Mouse (Mus musculus): Measurements from ENCODE around the gene Ncs1. TPM values are rescaled to one million over a fixed set of nuclear protein-coding genes. Genes with fewer than 3 reads are reported as not detected.

Ncs1 gene
- polyA plus RNA-seq, 2 experiments, result 20.5 to 45.1 TPM

DNA sequence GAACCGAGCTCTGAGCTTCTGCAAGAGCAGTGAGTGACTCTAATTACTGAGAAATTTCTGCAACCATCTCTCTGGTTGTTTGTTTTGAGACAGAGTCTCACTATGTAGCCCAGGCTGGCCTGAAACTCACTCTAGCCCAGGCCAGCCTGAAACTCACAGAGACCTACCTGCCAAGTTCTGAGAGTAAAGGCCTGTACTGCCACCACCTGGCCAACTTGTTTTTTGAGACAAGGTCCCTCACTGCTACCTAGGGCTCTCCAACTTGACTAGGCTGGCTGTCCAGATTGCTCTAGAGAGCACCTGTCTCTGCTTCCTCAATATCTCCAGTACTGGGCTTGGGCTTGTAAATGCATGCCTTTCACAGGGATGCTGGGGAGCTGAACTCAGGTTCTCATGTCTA is 25.4 kb downstream of the Ncs1 start:
- H3K36me3 ChIP-seq (ENCODE audit: control insufficient read depth, insufficient read depth, low read length), result peaks cover 4% of the 10 kb centered on the region; the same call in 1 of the 2 replicates
- no peaks in the 10 kb centered on the region for H3K27me3 ChIP-seq (ENCODE audit: control insufficient read depth, insufficient read depth, low read length)
- H3K9me3 ChIP-seq (ENCODE audit: control insufficient read depth, low read length), result no peaks in the 10 kb centered on the region
- no peak overlapping the region for H3K27ac ChIP-seq (replicated peaks; ENCODE audit: low read depth, low read length)
- no peak overlapping the region for H3K4me3 ChIP-seq (replicated peaks; ENCODE audit: low read length)
- TF ChIP-seq POLR2A (IDR thresholded peaks at IDR 0.05; ENCODE audit: borderline replicate concordance, extremely low read depth, insufficient read depth, insufficient read length), result no peak
- H3K4me1 ChIP-seq (ENCODE audit: control insufficient read depth, insufficient read depth, low read length), result 0 out of 2 replicates have a peak, but pooled peaks cover 4% of the 10 kb centered on the region
- WGBS, result 82% methylated on average over 1 of the region's 1 CpGs
- no peak overlapping the region for H3K4me2 ChIP-seq (replicated peaks; ENCODE audit: low read depth, low read length, severe bottlenecking)
- no peak overlapping the region for H3K9ac ChIP-seq (ENCODE audit: low read depth, low read length, severe bottlenecking)
- DNase-seq (ENCODE audit: low spot score) (no peak), ATAC-seq (ENCODE audit: low FRiP score, low read depth) (no peak)

DNA sequence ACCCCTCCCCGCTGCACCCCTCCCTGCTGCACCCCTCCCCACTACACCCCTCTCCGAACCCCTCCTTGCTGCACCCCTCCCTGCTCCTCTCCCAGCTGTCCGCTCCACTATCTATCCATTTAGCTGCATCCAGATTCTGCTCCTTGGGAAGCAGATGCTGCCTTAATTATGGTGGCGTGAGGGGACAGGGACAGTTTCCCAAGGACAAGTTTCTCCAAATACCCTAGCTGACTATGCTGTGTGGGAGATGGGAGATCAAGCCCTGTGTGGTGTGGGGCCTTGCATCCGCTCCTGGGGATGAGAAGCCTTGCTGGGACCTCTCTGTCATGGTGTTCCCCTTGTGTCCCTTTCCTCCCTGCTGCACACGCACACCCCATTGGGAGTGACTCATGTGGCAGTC is 29.4 kb downstream of the Ncs1 start:
- Histone ChIP-seq H3K4me1 (ENCODE audit: control insufficient read depth, insufficient read depth, low read length) (no peaks in the 10 kb centered on the region), H3K4me2 (replicated peaks; ENCODE audit: low read depth, low read length, severe bottlenecking) (no peak overlapping the region), H3K9me3 (ENCODE audit: control insufficient read depth, low read length) (no peaks in the 10 kb centered on the region), H3K36me3 (ENCODE audit: control insufficient read depth, insufficient read depth, low read length) (peaks cover 16% of the 10 kb centered on the region; the same call in 1 of the 2 replicates), H3K27ac (replicated peaks; ENCODE audit: low read depth, low read length) (no peak overlapping the region), H3K27me3 (ENCODE audit: control insufficient read depth, insufficient read depth, low read length) (no peaks in the 10 kb centered on the region), H3K9ac (ENCODE audit: low read depth, low read length, severe bottlenecking) (no peak overlapping the region), H3K4me3 (replicated peaks; ENCODE audit: low read length) (no peak overlapping the region)
- no peak for ATAC-seq (ENCODE audit: low FRiP score, low read depth)
- 96% methylated on average over 6 of the region's 6 CpGs for WGBS
- no peak for TF ChIP-seq POLR2A (IDR thresholded peaks at IDR 0.05; ENCODE audit: borderline replicate concordance, extremely low read depth, insufficient read depth, insufficient read length)
- no peak for DNase-seq (ENCODE audit: low spot score)

- Histone ChIP-seq H3K27me3 (ENCODE audit: control insufficient read depth, insufficient read depth, low read length) (no peaks in the 10 kb centered on the region), H3K4me3 (replicated peaks; ENCODE audit: low read length) (no peak overlapping the region), H3K4me2 (replicated peaks; ENCODE audit: low read depth, low read length, severe bottlenecking) (no peak overlapping the region), H3K9me3 (ENCODE audit: control insufficient read depth, low read length) (no peaks in the 10 kb centered on the region), H3K27ac (replicated peaks; ENCODE audit: low read depth, low read length) (no peak overlapping the region), H3K9ac (ENCODE audit: low read depth, low read length, severe bottlenecking) (no peak overlapping the region), H3K4me1 (ENCODE audit: control insufficient read depth, insufficient read depth, low read length) (no peaks in the 10 kb centered on the region), H3K36me3 (ENCODE audit: control insufficient read depth, insufficient read depth, low read length) (peaks cover 34% of the 10 kb centered on the region)
- no peak for TF ChIP-seq POLR2A (IDR thresholded peaks at IDR 0.05; ENCODE audit: borderline replicate concordance, extremely low read depth, insufficient read depth, insufficient read length)
- ATAC-seq (ENCODE audit: low FRiP score, low read depth) (no peak), DNase-seq (ENCODE audit: low spot score) (no peak)
- 78% methylated on average over 6 of the region's 6 CpGs for WGBS
Measured at GRCm38 (mm10) chr2:31277810-31278209, 32.2 kb downstream of the Ncs1 start.

GRCm38 (mm10) chr2:31278483-31278882 is 32.9 kb downstream of the Ncs1 start:
- H3K27me3 ChIP-seq (ENCODE audit: control insufficient read depth, insufficient read depth, low read length), result no peaks in the 10 kb centered on the region
- DNase-seq (ENCODE audit: low spot score) (no peak), ATAC-seq (ENCODE audit: low FRiP score, low read depth) (no peak)
- H3K4me1 ChIP-seq (ENCODE audit: control insufficient read depth, insufficient read depth, low read length), result no peaks in the 10 kb centered on the region
- no peak overlapping the region for H3K9ac ChIP-seq (ENCODE audit: low read depth, low read length, severe bottlenecking)
- no peak overlapping the region for H3K4me2 ChIP-seq (replicated peaks; ENCODE audit: low read depth, low read length, severe bottlenecking)
- H3K4me3 ChIP-seq (replicated peaks; ENCODE audit: low read length), result no peak overlapping the region
- no peak for TF ChIP-seq POLR2A (IDR thresholded peaks at IDR 0.05; ENCODE audit: borderline replicate concordance, extremely low read depth, insufficient read depth, insufficient read length)
- no peaks in the 10 kb centered on the region for H3K9me3 ChIP-seq (ENCODE audit: control insufficient read depth, low read length)
- 91% methylated on average over 5 of the region's 5 CpGs for WGBS
- H3K36me3 ChIP-seq (ENCODE audit: control insufficient read depth, insufficient read depth, low read length), result peaks cover 35% of the 10 kb centered on the region
- H3K27ac ChIP-seq (replicated peaks; ENCODE audit: low read depth, low read length), result no peak overlapping the region

DNA sequence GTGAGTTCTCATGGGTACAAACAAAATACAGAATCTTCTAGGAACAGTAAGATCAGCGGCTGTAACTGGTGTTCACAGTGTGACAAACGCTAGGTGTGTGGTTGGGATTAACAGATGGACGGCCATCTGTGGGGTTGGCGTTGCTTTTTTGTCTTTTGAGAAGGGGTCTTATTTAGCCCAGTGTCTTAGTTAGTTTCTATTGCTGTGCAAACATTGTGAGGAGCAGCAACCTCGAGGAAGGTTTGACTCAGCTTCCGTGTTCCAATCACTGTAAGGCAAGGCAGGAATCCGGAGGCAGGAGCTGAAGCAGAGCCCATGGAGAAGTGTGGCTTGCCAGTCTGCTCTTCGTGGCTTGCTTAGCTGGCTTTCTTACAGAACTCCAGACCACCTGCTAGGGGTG is 35.5 kb downstream of the Ncs1 start:
- WGBS, result 87% methylated on average over 8 of the region's 8 CpGs
- H3K27me3 ChIP-seq (ENCODE audit: control insufficient read depth, insufficient read depth, low read length), result no peaks in the 10 kb centered on the region

DNA sequence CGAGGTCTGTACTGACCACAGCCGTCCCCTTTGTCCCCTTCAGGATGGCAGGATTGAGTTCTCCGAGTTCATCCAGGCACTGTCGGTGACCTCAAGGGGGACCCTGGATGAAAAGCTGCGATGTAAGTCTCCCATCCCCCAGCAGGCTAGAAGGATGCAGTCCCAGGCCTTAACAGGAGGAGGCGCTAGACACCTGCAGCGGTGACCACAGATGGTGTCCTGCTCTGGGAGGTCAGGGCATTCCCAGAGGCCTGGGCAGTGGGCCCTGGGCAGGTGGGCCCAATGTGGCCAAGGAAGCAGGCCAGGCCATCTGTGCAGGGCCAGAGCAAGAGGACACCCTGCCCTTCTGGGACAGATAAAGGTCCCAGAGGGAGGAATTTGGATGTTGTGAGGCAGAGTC is 36.6 kb downstream of the Ncs1 start:
- Histone ChIP-seq H3K9ac (ENCODE audit: low read depth, low read length, severe bottlenecking) (no peak overlapping the region), H3K27ac (replicated peaks; ENCODE audit: low read depth, low read length) (no peak overlapping the region), H3K36me3 (ENCODE audit: control insufficient read depth, insufficient read depth, low read length) (peaks cover 57% of the 10 kb centered on the region), H3K4me1 (ENCODE audit: control insufficient read depth, insufficient read depth, low read length) (no peaks in the 10 kb centered on the region), H3K27me3 (ENCODE audit: control insufficient read depth, insufficient read depth, low read length) (no peaks in the 10 kb centered on the region), H3K4me2 (replicated peaks; ENCODE audit: low read depth, low read length, severe bottlenecking) (no peak overlapping the region), H3K4me3 (replicated peaks; ENCODE audit: low read length) (no peak overlapping the region), H3K9me3 (ENCODE audit: control insufficient read depth, low read length) (no peaks in the 10 kb centered on the region)
- ATAC-seq (ENCODE audit: low FRiP score, low read depth) (no peak), DNase-seq (ENCODE audit: low spot score) (no peak)
- no peak for TF ChIP-seq POLR2A (IDR thresholded peaks at IDR 0.05; ENCODE audit: borderline replicate concordance, extremely low read depth, insufficient read depth, insufficient read length)
- 59% methylated on average over 7 of the region's 7 CpGs for WGBS

More for the DNA sequence above, 35.5 kb downstream of the Ncs1 start:
- Histone ChIP-seq H3K9ac (ENCODE audit: low read depth, low read length, severe bottlenecking) (no peak overlapping the region), H3K27ac (replicated peaks; ENCODE audit: low read depth, low read length) (no peak overlapping the region), H3K4me2 (replicated peaks; ENCODE audit: low read depth, low read length, severe bottlenecking) (no peak overlapping the region), H3K4me1 (ENCODE audit: control insufficient read depth, insufficient read depth, low read length) (no peaks in the 10 kb centered on the region), H3K9me3 (ENCODE audit: control insufficient read depth, low read length) (no peaks in the 10 kb centered on the region), H3K36me3 (ENCODE audit: control insufficient read depth, insufficient read depth, low read length) (peaks cover 51% of the 10 kb centered on the region), H3K4me3 (replicated peaks; ENCODE audit: low read length) (no peak overlapping the region)
- no peak for TF ChIP-seq POLR2A (IDR thresholded peaks at IDR 0.05; ENCODE audit: borderline replicate concordance, extremely low read depth, insufficient read depth, insufficient read length)
- DNase-seq (ENCODE audit: low spot score) (no peak), ATAC-seq (ENCODE audit: low FRiP score, low read depth) (no peak)

All from limb, embryonic 14.5 days (tissue).